Mouse (Mus musculus) layer of hippocampus, adult 9-10 months (tissue): ENCODE data around the gene Gstm3.
A peak's percentile ranks its signal among the peaks of the same experiment; 100 is the strongest.

Experiments
- DNase-seq: peaks from one replicate; pipeline ENCODE4 v3.0.0; 2022; ENCODE audit warnings: low spot score

The Gstm3 gene

GRCm38 (mm10) chr3:107929243-107929642 lies 39.8 kb downstream of the Gstm3 start:
- no peak for DNase-seq

GRCm38 (mm10) chr3:107928691-107929090 lies 40.4 kb downstream of the Gstm3 start:
- DNase-seq = no peak

- no peak for DNase-seq
Observed at GRCm38 (mm10) chr3:107927841-107928240, 41.2 kb downstream of the Gstm3 start.

GRCm38 (mm10) chr3:107925335-107925734 lies 43.7 kb downstream of the Gstm3 start:
- no peak for DNase-seq

- DNase-seq = no peak
Observed at GRCm38 (mm10) chr3:107920348-107920747, 48.7 kb downstream of the Gstm3 start.

- DNase-seq = peak; percentile 86
Observed at GRCm38 (mm10) chr3:107917783-107918408, 51.2 kb downstream of the Gstm3 start.

- DNase-seq = no peak
Observed at GRCm38 (mm10) chr3:107917097-107917496, 52.0 kb downstream of the Gstm3 start.

GRCm38 (mm10) chr3:107916674-107917073 lies 52.4 kb downstream of the Gstm3 start:
- DNase-seq = no peak
